Mouse (Mus musculus) left cerebral cortex, adult 2 months (tissue): ENCODE measurements around the gene Samd4. TPM values are rescaled to one million over a fixed set of nuclear protein-coding genes. Genes with fewer than 3 reads are reported as not detected.
"Not testable (repeated sequence)": the region's sequence is repeated elsewhere in the genome, so short reads cannot be mapped to it uniquely, and the experiment has no call there.

Experiments used
- DNase-seq, 2 experiments: peaks; one replicate each; pipeline ENCODE4 v3.0.0; 2021 to 2022; ENCODE audit warnings: low spot score in 2 of 2, mixed read lengths in 1 of 2; ENCODE audit errors: extremely low spot score in 1 of 2
- H3K27ac ChIP-seq: fragments of 200-600 bp; 2 replicates; pipeline ENCODE4 v1.8.1; 2022
- H3K4me3 ChIP-seq: fragments of 200-600 bp; 2 replicates; pipeline ENCODE4 v1.8.1; 2022
- CTCF ChIP-seq: fragments of 200-600 bp; IDR thresholded peaks from 2 replicates; pipeline ENCODE4 v1.8.1; 2022; ENCODE audit warnings: antibody characterized with exemption, mild to moderate bottlenecking, moderate library complexity
- intact Hi-C: fragments of 180-260 bp; cut with DNase I; formaldehyde crosslinking; loops from one replicate; pipeline ENCODE4 v1.15.1; 2025
- total RNA-seq, 2 experiments: library from RNA; stranded (reverse); gene quantifications; 2 replicates each; pipeline ENCODE4 v1.2.3; 2021

Gene Samd4
- total RNA-seq, 2 experiments from 2014 or later: 26.8 to 32.1 TPM

GRCm38 (mm10) chr14:47087182-47087581 lies 204.5 kb downstream of the Samd4 start:
- peak; percentile 83 for TF ChIP-seq CTCF
- no peak overlapping the region for H3K27ac ChIP-seq
- peak overlapping the region; percentile 39 for H3K4me3 ChIP-seq
- intact Hi-C loops: loop anchor here (1.0 to 5.0 kb wide), 3 partner anchors 85 to 255 kb away; partner anchors contain the start of gene Cgrrf1
- DNase-seq: peak; percentile 72 to 74

GRCm38 (mm10) chr14:47087669-47088250 lies 205.1 kb downstream of the Samd4 start:
- H3K4me3 ChIP-seq: no peak overlapping the region
- no peak overlapping the region for H3K27ac ChIP-seq
- intact Hi-C loops: loop anchor here (1.0 to 5.0 kb wide), 3 partner anchors 85 to 255 kb away; partner anchors contain the start of gene Cgrrf1
- no peak for DNase-seq
- TF ChIP-seq CTCF: no peak

GRCm38 (mm10) chr14:47088339-47088738 lies 205.7 kb downstream of the Samd4 start:
- Histone ChIP-seq H3K4me3 (no peak overlapping the region), H3K27ac (no peak overlapping the region)
- no peak for DNase-seq
- no peak for TF ChIP-seq CTCF
- intact Hi-C loops: loop anchor here (5.0 kb wide), 2 partner anchors 86 to 256 kb away; partner anchors contain the start of gene Cgrrf1

GRCm38 (mm10) chr14:47089153-47089552 lies 206.5 kb downstream of the Samd4 start:
- Histone ChIP-seq H3K27ac (no peak overlapping the region), H3K4me3 (no peak overlapping the region)
- intact Hi-C loops: loop anchor here (5.0 kb wide), 2 partner anchors 87 to 257 kb away; partner anchors contain the start of gene Cgrrf1
- no peak for TF ChIP-seq CTCF
- no peak for DNase-seq

- Histone ChIP-seq H3K27ac (no peak overlapping the region), H3K4me3 (no peak overlapping the region)
- intact Hi-C loops: loop anchor here (5.0 kb wide), 1 partner anchor 165 kb away; no protein-coding TSS in a partner anchor
- no peak for TF ChIP-seq CTCF
- DNase-seq: no peak
Observed at GRCm38 (mm10) chr14:47091908-47092307, 209.3 kb downstream of the Samd4 start.

- no peak; the same call in 1 of the 2 replicates for TF ChIP-seq CTCF
- no peak overlapping the region for H3K27ac ChIP-seq
- intact Hi-C loops: loop anchor here (5.0 kb wide), 1 partner anchor 164 kb away; no protein-coding TSS in a partner anchor
- peak; percentile 52 to 54 for DNase-seq
- no peak overlapping the region for H3K4me3 ChIP-seq
Observed at GRCm38 (mm10) chr14:47093355-47093792, 210.7 kb downstream of the Samd4 start.

- DNase-seq: no peak
- H3K27ac ChIP-seq: no peak overlapping the region
- H3K4me3 ChIP-seq: no peak overlapping the region
- no peak for TF ChIP-seq CTCF
- intact Hi-C loops: no loop called here
Observed at GRCm38 (mm10) chr14:47095036-47095435, 212.4 kb downstream of the Samd4 start.

GRCm38 (mm10) chr14:47096357-47096756 lies 213.7 kb downstream of the Samd4 start:
- Histone ChIP-seq H3K4me3 (no peak overlapping the region), H3K27ac (no peak overlapping the region)
- intact Hi-C loops: no loop called here
- DNase-seq: no peak
- TF ChIP-seq CTCF: no peak

- TF ChIP-seq CTCF: no peak
- no peak overlapping the region for H3K27ac ChIP-seq
- no peak overlapping the region for H3K4me3 ChIP-seq
- no peak for DNase-seq
- intact Hi-C loops: no loop called here
Observed at GRCm38 (mm10) chr14:47104246-47105173, 221.9 kb downstream of the Samd4 start.

- Histone ChIP-seq H3K4me3 (no peak overlapping the region), H3K27ac (no peak overlapping the region)
- intact Hi-C loops: no loop called here
- no peak for DNase-seq
- no peak for TF ChIP-seq CTCF
Observed at GRCm38 (mm10) chr14:47105174-47105557, 222.5 kb downstream of the Samd4 start.

GRCm38 (mm10) chr14:47105755-47106154 lies 223.1 kb downstream of the Samd4 start:
- Histone ChIP-seq H3K27ac (no peak overlapping the region), H3K4me3 (no peak overlapping the region)
- no peak for TF ChIP-seq CTCF
- no peak for DNase-seq
- intact Hi-C loops: no loop called here

GRCm38 (mm10) chr14:47107461-47107860 lies 224.8 kb downstream of the Samd4 start:
- no peak for TF ChIP-seq CTCF
- no peak for DNase-seq
- no peak overlapping the region for H3K4me3 ChIP-seq
- intact Hi-C loops: no loop called here
- no peak overlapping the region for H3K27ac ChIP-seq

GRCm38 (mm10) chr14:47110391-47110790 lies 227.7 kb downstream of the Samd4 start:
- H3K27ac ChIP-seq, intact Hi-C loops, DNase-seq, H3K4me3 ChIP-seq: not testable (repeated sequence)
